Mouse (Mus musculus) layer of hippocampus, postnatal 25 days (tissue): ENCODE measurements around the gene Nxnl1. TPM values are rescaled to one million over a fixed set of nuclear protein-coding genes. Genes with fewer than 3 reads are reported as not detected.

ENCODE experiments used
- DNase-seq, 2 experiments: peaks; one replicate each; pipeline ENCODE4 v3.0.0; 2022; ENCODE audit warnings: mixed read lengths in 2 of 2, low spot score in 1 of 2; ENCODE audit errors: extremely low spot score in 1 of 2
- total RNA-seq, 2 experiments: library from RNA; stranded (reverse); gene quantifications; 2 replicates each; pipeline ENCODE4 v1.2.3; 2021

The Nxnl1 gene
- total RNA-seq, 2 experiments from 2014 or later = not detected

GRCm38 (mm10) chr8:71525226-71526050 lies 41.0 kb downstream of the Nxnl1 start, which contains the start of gene Ccdc194:
Gene Ccdc194, minus strand, starts transcription at chr8:71525711.
- no peak for DNase-seq

DNA sequence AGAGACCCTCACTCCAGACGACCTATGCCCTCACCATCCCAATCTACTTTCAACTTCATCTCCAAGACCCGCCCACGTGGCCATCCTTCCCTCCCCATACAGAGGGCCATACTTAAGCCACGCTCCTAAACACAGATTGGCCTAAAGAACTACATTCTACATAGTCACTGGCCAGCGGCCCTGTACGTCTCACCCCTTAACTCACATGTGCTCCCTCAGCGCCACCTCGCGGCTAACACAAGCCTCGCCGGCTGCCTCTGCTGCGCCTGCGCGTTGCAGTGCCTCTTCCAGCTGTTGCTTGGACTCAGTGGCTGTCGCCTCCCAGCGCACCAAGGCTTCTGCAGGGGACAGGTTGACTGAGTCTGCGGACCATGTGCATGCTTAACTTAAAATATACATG lies 44.8 kb downstream of the Nxnl1 start:
- peak; percentile 74 to 93 for DNase-seq

DNA sequence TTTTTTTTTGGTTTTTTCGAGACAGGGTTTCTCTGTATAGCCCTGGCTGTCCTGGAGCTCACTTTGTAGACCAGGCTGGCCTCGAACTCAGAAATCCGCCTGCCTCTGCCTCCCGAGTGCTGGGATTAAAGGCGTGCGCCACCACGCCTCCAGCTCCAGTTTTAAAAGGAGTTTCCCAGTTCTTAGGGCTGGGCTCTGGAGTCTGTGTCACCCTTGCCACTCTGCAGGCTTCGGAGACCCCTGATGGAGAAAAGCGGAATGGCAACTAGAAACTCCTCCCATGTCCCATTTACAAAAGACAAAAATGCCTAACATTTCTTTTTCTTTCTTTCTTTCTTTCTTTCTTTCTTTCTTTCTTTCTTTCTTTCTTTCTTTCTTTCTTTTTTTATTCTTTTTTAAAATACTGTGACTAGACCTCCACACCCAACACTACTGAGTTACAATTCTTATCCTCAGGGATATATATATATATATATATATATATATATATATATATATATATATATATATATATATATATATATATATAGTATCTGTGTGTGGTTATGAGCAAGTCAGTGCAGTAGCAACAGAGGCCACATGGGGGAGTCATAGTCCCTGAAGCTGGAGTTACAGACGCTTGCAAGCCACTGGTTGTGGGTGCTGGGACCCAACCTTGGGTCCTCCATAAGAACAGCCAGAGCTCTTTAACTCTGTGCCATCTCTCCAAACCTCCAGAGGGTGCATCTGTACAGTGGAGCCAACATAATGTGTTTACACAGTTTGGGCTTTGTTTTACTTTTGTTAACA lies 47.2 kb downstream of the Nxnl1 start:
- DNase-seq = peak in 1 of 2 experiments; percentile 65

DNA sequence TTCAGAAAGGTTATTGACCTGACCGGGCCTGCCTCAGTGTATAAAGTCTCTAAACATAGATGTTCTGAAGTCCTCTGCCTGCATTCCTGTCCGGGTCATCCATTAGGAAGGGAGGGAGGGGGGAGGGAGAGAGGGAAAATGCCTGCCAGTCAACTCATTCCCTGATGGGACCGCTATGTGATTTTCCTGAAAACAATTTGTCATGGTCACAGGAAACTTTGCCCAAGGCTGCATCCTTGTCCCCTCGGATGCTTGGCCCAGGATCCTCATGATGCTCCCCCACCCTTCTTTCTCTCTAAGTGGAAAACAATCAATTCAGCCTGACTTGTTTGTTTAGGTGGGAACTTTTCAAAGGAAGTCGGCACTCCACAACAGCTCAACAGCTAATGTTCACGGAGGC lies 49.6 kb downstream of the Nxnl1 start:
- DNase-seq = no peak

DNA sequence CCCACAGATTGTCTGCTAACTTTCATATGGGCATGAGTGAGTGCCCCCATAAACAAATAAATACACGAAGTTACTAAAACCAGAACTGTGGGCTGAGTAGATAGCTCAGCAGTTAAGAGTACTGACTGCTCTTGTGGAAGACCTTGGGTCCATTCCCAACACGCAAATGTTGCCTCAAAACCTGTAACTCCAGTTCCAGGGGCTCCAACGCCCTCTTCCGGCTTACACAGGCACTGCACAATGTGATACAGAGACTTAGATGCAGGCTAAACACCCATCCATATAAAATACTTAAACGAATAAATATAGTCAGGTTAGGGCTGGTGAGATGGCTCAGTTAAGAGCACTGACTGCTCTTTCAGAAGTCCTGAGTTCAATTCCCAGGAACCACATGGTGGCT lies 51.4 kb downstream of the Nxnl1 start:
- DNase-seq = no peak

DNA sequence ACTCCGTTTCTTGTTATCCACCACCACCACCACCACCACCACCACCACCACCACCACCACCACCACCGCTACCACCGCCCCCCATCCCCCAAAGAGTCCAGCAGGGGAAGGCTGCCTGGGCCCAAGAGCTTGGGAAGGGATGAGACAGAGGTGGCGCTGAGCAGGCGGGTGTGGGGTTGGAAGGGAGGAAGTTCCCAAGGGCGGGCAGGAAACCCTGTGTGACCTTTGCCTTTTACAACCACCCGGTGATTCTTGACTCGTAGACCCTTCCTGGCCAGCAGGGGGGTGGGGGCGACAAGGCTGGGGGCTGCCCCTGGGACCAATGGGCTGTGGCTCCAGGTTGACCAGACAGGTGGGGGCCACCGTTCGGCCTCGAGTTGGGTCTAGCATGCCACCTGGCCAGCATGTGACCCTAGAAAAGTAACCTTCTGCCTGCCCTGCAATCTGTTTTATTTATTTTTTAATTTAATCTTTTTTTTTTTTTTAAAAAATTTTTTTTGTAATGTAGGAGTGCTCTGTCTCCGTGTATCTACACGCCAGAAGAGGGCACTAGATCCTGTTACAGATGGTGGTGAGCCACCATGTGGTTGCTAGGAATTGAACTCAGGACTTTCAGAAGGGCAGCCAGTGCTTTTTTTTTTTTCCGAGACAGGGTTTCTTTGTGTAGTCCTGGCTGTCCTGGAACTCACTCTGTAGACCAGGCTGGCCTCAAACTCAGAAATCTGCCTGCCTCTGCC lies 53.2 kb downstream of the Nxnl1 start:
- no peak for DNase-seq

GRCm38 (mm10) chr8:71511644-71512043 lies 54.8 kb downstream of the Nxnl1 start, which contains the start of gene Plvap:
Gene Plvap, minus strand, starts transcription at chr8:71511752.
- no peak for DNase-seq

Other genes starting within 250 kb of the Nxnl1 start
- 100 to 1,000 TPM; 113 TPM for gene Use1, start 199.8 kb downstream of the Nxnl1 start, total RNA-seq
- 10 to 100 TPM; 15.3 to 18.5 TPM for gene Ocel1, start 195.3 kb downstream of the Nxnl1 start, total RNA-seq
- gene Nr2f6, start 184.6 kb downstream of the Nxnl1 start, total RNA-seq = 10 to 100 TPM; 43.0 to 44.1 TPM
- 1 to 10 TPM; 3.6 to 4.4 TPM for gene Ushbp1, start 170.8 kb downstream of the Nxnl1 start, total RNA-seq
- 10 to 100 TPM; 98.0 to 99.3 TPM for gene Babam1, start 169.7 kb downstream of the Nxnl1 start, total RNA-seq
- under 1 TPM; 0.31 to 0.47 TPM for gene Ankle1, start 160.6 kb downstream of the Nxnl1 start, total RNA-seq
- 100 to 1,000 TPM; 235 to 284 TPM for gene Abhd8, start 102.9 kb downstream of the Nxnl1 start, total RNA-seq
- 10 to 100 TPM; 49.9 to 54.7 TPM for gene Mrpl34, start 101.6 kb downstream of the Nxnl1 start, total RNA-seq
- 10 to 100 TPM; 95.6 to 97.2 TPM for gene Dda1, start 97.4 kb downstream of the Nxnl1 start, total RNA-seq
- 10 to 100 TPM; 53.5 to 58.0 TPM for gene Ano8, start 80.6 kb downstream of the Nxnl1 start, total RNA-seq
- 10 to 100 TPM; 28.4 to 36.4 TPM for gene Gtpbp3, start 78.5 kb downstream of the Nxnl1 start, total RNA-seq
- 1 to 10 TPM; 6.1 to 6.7 TPM for gene Plvap, start 54.8 kb downstream of the Nxnl1 start, total RNA-seq
- gene Ccdc194, start 40.9 kb downstream of the Nxnl1 start, total RNA-seq = not detected
- 1 to 10 TPM; 3.0 to 4.1 TPM for gene Bst2, start 29.1 kb downstream of the Nxnl1 start, total RNA-seq
- 10 to 100 TPM; 30.9 to 33.6 TPM for gene Mvb12a, start 23.7 kb downstream of the Nxnl1 start, total RNA-seq
- not detected for gene Tmem221, start 7.7 kb downstream of the Nxnl1 start, total RNA-seq
- gene Slc27a1, start 2.3 kb upstream of the Nxnl1 start, total RNA-seq = 100 to 1,000 TPM; 107 to 128 TPM
- gene Pgls, start 25.6 kb upstream of the Nxnl1 start, total RNA-seq = 10 to 100 TPM; 36.3 to 38.9 TPM
- gene Fam129c, start 31.0 kb upstream of the Nxnl1 start, total RNA-seq = 1 to 10 TPM; 2.7 to 4.3 TPM
- 10 to 100 TPM; 56.7 to 58.7 TPM for gene Colgalt1, start 44.4 kb upstream of the Nxnl1 start, total RNA-seq
- 100 to 1,000 TPM; 235 to 291 TPM for gene Unc13a, start 105.2 kb upstream of the Nxnl1 start, total RNA-seq
- gene Jak3, start 109.7 kb upstream of the Nxnl1 start, total RNA-seq = 1 to 10 TPM; 4.9 to 5.6 TPM
- 1 to 10 TPM in 1 of 2 experiments, under 1 TPM in 1; 0.98 to 3.3 TPM for gene Insl3, start 122.6 kb upstream of the Nxnl1 start, total RNA-seq
- gene B3gnt3, start 135.2 kb upstream of the Nxnl1 start, total RNA-seq = under 1 TPM; 0.42 to 0.47 TPM
- 100 to 1,000 TPM in 1 of 2 experiments, 10 to 100 TPM in 1; 88.0 to 106 TPM for gene Fcho1, start 159.1 kb upstream of the Nxnl1 start, total RNA-seq